Mouse (Mus musculus): Measurements from ENCODE around the gene Gm5447. TPM values are rescaled to one million over a fixed set of nuclear protein-coding genes. Genes with fewer than 3 reads are reported as not detected.

Gene Gm5447
- polyA plus RNA-seq, 1 experiment from 2014 or later: 0.11 TPM

Other genes with a start within 250 kb of the Gm5447 start
- gene Irf4, start 225.0 kb upstream of the Gm5447 start, polyA plus RNA-seq (2015; fragmentation: Nextera tagmentation; extraction: Ambion mirVana): 0.07 and 0.08 TPM in 2 replicates
- gene Hus1b, start 26.4 kb upstream of the Gm5447 start, polyA plus RNA-seq (2015; fragmentation: Nextera tagmentation; extraction: Ambion mirVana): not detected in 2 replicates
- 44.7 and 50.9 TPM in 2 replicates for gene Exoc2, start 111 bp upstream of the Gm5447 start, polyA plus RNA-seq (2015; fragmentation: Nextera tagmentation; extraction: Ambion mirVana)

Measured in midbrain, embryonic 13.5 days (tissue).